Mouse (Mus musculus) left cerebral cortex, postnatal 14 days (tissue): ENCODE measurements around the gene Tnfrsf14. TPM values are rescaled to one million over a fixed set of nuclear protein-coding genes. Genes with fewer than 3 reads are reported as not detected.

Source experiments
- DNase-seq, 2 experiments: peaks; one replicate each; pipeline ENCODE4 v3.0.0; 2021 to 2022; ENCODE audit warnings: low spot score in 2 of 2, mixed read lengths in 1 of 2
- intact Hi-C: fragments of 180-260 bp; cut with DNase I; formaldehyde crosslinking; loops from one replicate; pipeline ENCODE4 v1.15.1; 2025
- total RNA-seq, 2 experiments: library from RNA; stranded (reverse); gene quantifications; 2 replicates each; pipeline ENCODE4 v1.2.3; 2021

The Tnfrsf14 gene
- total RNA-seq, 2 experiments from 2014 or later, result 1.3 to 1.6 TPM

DNA sequence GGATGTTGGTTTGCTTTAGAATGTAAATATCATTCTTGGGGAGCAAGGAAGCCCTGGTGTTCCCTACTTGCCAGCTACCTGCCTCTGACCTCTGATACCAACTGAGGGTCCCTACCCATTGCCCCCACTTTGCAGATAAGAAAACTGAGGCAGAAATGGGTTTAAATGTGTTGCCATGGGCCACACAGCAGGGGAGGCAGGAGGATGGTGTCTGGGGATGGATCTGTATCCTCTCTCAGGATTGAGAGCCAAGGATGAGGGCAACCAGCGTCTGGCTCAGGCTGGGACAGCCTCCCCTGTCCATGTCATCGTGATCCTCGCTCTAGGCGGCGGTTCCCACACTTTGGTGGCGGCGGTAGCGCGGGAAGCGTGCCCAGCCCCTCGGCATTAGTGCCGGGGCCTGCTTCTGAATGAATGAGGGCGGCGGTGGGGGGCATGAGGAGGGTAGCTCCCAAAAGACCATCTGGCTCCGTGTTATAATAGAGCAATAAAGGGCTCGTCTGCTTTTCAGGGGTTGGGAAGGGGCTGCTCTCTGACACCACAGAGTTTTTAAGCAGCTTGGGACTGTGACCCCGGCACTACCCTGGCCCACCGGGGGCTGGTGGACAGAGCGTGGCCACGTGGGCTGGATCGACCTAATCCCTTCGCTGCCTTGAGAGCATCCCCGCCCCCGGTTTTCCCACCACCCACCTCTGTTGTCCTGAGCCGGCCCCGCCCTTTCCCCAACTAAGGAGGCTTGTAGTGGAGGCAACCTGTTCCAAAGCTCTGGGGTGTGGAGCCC lies 24.3 kb upstream of the Tnfrsf14 start:
- intact Hi-C loops, result no loop called here
- no peak for DNase-seq

DNA sequence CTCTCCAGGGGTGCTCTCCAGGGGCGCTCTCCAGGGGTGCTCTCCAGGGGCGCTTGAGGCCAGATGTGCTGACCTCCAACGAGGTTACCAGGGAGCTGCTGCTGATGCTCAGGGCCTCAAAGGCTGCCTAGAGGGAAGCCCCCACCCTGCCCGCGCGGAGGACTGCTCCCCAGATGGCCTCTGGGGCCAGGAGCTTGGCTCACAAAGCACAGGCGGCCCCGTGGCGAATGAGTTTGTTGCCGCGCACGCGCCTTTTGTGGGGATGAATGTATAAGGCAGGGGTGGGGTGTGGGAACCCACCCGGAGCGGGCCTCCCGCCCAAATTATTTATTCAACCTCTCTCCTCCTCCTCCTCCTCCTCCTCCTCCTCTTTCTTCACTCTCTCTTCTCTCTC lies 21.2 kb upstream of the Tnfrsf14 start:
- intact Hi-C loops, result no loop called here
- DNase-seq, result no peak

DNA sequence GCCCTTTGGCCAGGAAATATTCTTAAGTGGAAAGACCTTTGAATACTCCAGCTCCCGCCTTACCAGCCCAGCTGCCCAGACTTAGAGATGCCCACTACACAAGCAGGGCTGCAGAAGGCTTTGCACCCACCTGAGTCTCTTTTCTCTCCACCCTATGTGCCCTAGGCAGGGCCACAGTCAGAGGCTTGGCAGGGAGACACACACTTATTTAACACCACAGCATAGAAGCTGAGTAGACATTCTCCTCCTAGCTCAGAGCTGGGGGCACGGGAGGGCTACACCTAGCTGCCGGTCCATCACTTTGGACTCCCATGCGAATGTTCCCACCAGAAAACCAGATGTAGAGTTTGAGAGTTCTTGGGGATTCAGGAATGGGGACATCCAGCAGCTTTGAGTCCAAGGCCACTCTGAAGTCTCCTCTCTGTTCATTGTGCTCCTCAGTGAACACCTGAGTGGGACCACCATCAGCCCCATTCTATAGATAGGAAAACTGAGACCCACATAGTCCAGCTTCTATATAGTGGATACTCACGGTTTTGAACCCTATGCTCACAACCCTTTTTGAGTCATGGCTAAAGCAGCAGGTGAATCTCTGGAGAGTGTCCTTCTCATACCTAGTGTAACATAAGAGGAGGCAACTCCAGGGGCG lies 20.7 kb upstream of the Tnfrsf14 start:
- DNase-seq, result no peak
- intact Hi-C loops, result no loop called here

DNA sequence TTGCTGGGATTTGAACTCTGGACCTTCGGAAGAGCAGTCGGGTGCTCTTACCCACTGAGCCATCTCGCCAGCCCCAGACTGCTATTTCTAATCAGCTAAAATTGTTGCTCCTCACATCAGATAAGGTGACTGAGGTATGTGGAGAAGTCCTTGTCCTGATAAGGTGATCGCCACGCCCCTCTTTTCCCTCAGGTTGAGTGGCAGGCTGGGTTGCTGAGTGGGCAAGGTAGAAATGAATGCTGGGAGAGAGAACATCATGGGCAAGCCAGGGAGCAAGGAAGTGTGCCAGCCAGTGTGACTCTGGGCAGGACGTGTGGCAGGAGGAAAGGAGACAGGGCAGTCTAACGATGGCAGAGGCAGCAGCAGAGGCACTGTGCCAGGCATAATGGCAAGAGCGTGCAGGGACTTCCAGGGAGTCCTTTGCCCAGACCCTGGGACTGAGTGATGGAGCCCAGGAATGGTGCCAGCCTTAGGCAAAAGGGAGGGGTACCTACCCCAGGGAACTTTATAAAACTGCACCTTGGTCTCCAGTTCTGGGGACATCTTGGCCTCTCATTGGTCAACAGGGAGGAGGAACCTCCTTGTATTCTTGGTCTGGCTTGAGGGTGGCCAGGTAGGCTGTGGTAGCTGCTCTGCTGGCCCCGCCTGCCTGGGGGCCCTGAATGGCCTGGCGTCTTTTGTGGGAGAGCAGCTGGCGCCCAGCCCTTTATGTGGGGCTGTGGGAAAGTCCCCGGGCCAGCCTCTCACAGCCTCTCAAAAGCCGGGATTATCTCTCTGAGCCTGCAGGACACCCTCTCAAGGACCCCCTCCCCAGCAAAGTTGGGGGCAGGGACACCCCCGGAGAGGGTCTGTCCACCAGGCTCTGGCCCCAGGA lies 19.9 kb upstream of the Tnfrsf14 start:
- intact Hi-C loops, result no loop called here
- DNase-seq, result peak in 1 of 2 experiments; percentile 71

DNA sequence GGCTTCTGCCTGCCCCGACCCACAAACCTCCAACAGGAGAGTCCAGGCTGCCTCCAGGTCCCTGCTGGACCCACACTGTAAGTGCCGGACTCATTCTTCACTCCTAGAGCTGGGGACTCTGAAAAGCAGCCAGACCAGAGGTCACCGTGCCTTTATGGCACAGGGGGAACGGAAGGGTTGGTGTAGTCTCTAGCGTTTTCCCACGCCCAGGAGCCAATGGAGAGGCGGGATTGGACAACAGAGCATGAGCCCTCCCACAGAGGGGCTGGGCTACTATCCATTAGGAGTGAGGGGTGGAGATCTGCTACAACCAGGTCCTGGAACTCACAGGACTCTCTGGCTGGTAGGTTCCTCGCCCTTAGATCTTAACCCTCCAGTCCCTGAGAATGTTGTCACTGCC lies 18.0 kb upstream of the Tnfrsf14 start:
- intact Hi-C loops, result no loop called here
- peak in 1 of 2 experiments; percentile 58 for DNase-seq

DNA sequence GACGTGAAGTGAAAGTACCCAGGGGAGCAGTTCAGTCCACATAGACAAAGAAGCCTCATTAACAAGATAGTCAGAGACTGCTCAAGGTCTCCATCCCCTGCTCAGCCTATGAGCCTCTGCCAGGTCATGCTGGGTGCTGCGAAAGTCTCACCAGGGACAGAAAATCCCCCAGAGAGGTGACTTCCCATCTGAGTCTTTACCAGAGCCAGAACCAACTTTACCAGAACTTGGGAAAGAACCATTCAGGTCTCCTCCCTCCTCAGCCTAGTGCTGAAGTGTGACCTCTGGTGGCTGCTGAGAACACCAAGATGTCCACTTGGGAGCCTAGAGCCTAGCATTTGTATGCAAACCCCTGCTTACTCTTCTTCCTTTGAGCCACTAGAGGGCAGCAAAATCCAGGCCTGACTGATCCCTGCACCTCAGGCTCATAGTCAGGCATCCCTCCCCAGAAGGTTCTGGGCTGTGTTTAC lies 15.8 kb upstream of the Tnfrsf14 start:
- peak; percentile 84 to 91 for DNase-seq

DNA sequence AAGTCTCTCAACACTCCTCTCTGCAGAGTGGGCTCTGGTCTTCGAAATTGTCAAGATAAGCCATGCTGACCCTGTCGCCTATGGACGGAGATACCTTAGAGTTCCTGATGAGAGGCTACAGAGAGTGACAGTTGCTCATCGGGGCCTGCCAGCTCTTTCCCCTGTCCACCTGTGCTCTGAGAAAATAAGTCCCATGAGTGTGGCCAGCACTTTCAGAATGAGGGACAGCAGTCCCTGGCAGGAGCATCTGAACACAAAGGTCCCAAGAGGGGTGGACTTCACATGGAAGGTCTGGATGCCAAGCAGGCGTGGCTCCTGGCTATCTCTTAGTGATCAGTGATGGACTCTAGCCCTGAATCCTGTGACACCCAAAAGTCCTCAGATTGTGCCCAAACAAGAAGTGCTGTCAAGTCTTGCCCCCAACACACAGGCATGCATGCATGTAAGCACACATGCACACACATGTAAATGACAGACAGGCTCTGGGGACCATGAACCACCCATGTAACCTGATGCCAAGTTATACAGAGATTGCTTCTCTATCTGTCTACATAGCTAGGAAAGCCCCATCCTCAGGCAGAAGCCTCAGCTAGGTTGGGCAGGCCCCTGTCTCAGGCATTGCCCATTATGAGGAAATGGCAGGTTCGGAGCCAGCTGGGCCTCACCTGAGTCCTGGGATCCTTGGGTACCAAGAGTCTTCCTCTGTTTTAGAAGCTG lies 15.1 kb upstream of the Tnfrsf14 start:
- intact Hi-C loops, result loop anchor here (1.0 to 5.0 kb wide), 3 partner anchors 36 to 123 kb away; no protein-coding TSS in a partner anchor
- no peak for DNase-seq

More for the DNA sequence above, 15.8 kb upstream of the Tnfrsf14 start:
- intact Hi-C loops, result loop anchor here (1.0 to 5.0 kb wide), 3 partner anchors 37 to 122 kb away; no protein-coding TSS in a partner anchor

DNA sequence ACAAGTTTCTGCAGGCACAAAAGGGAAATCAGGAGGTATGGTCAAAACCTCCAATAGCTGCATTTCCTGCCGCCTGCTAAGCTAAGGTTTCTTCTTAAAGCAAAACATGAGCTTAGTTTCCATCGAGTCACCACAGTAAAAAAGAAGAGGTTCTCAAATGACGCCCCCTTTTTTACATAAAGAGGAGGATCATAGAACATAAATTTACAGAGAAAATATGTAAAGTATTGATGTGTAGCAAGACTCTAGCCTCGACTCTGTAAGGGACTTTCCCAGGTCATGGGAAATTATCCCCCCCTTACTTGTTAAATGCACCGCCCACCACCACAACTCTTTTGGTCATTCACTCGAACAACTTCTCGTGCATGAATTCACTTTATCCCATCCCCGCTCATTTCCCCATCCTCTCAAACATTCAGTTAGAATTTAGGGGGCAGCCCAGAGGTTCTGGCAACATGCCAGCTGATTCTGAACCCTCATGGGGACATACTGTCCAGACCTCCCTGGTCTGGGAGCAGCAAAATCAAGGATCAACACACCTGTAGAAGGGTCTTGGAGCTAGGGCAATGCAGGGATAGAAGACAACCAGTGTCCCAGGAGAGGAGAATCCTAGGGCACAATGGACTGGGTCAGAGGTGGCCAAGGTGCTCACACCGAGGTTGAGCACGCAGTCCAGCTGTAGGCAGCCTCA lies 14.4 kb upstream of the Tnfrsf14 start:
- intact Hi-C loops, result loop anchor here (5.0 kb wide), 1 partner anchor 35 kb away; no protein-coding TSS in a partner anchor
- DNase-seq, result no peak

DNA sequence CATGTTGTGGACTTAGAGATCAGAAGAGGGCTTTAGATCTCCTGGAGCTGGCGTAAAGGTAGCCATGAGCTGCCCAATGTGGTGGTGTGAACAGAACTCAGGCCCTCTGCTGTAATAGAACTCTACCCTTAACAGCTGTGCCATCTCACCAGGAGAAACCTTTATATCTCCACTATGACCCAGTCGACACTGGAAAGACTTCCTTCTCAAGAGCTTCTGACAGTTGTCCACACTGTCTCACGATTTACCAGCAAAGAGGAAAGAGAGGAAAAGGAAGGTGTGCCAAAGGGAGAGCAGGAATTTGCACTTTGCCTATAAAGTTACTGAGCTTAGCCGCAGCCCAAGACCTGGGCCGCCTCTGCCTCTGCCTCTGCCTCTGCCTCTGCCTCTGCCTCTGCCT lies 13.5 kb upstream of the Tnfrsf14 start:
- intact Hi-C loops, result loop anchor here (5.0 kb wide), 1 partner anchor 35 kb away; no protein-coding TSS in a partner anchor
- no peak for DNase-seq

DNA sequence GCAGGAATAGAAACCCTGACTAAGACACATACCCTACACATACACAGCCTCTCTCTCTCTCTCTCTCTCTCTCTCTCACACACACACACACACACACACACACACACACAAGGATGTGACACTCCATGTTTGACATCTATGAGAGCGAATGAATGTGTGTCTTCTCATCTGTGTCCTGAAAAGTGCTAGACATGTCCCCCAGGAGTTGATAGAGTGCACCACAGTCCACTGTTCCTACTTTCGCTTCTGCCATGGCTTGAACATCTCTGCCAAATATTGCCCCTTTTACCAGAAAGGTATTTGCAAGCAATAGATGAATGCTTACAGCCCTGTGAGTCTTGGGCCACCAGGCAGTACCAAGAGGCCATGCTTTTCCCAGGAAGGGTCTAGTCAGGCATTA lies 11.8 kb upstream of the Tnfrsf14 start:
- intact Hi-C loops, result loop anchor here (5.0 kb wide), 1 partner anchor 33 kb away; no protein-coding TSS in a partner anchor
- no peak for DNase-seq

DNA sequence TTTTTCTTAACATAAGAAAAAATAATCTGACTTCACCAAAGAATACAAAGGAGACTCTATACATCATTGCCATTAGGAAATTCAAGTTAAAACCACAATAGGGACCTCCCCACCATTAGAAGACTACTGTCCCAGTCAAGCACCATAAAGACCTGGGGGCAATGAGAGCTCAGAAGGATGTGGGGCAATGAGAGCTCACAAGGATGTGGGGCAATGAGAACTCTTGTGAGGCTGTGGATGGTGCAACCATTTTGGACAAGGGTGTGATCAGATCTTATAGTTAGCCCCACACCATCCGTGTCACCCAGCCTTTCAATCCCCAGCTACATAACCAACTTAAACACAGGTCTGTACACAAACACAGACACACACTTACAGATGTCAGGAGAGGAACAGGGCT lies 9.4 kb upstream of the Tnfrsf14 start:
- intact Hi-C loops, result no loop called here
- DNase-seq, result no peak

DNA sequence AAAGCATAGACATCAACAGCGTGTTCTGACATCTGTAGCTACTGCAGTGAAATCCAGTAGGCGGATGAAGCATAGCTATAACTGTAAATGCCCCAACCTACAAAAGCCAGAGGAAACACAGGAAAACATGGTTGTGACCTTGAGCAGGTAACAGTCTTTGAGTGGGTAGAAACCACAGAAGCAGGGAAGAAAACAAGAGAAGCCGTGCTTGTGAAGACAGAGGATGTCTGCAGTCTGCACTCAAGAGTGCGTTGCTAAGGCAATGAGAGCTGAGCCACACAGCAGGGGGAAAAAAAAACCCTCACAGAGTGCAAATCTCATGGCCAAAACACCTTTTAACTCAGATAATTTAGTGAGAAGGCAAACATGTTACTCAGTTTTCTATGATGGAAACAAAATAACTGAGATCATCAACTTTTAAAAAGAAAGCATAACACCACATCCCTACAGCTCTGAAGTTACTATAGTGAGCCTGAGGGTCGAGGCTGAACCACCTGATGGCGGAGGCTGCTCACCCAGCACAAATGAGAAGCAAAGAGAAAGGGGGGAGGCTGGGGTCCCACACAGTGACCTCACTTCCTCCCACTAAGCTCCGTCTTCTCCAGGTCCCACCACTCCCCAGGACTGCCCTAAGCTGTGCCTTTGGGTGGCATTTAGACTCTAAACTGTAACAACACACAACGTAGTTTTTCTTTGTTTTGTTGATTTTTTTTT lies 8.3 kb upstream of the Tnfrsf14 start:
- no peak for DNase-seq
- intact Hi-C loops, result no loop called here

DNA sequence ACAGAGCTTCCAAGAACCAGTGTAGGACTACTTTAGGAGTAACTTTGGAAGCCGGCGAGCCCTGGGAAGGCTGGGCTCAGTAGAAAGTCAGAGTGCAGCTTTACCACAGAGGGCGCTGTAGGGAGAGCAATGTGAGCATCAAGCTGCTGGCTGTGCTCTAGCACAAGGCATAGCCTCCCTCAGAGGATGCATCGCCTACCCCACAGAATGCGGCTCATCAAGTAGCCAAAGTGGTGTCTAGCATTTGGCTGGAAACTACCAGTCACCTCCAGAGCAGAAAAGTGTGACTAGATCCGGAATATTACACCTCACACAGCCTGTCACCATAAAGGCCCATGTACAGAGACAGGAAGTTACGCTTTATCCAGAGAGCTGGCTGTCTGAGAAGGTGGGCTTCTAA lies 7.4 kb upstream of the Tnfrsf14 start:
- intact Hi-C loops, result no loop called here
- no peak for DNase-seq

DNA sequence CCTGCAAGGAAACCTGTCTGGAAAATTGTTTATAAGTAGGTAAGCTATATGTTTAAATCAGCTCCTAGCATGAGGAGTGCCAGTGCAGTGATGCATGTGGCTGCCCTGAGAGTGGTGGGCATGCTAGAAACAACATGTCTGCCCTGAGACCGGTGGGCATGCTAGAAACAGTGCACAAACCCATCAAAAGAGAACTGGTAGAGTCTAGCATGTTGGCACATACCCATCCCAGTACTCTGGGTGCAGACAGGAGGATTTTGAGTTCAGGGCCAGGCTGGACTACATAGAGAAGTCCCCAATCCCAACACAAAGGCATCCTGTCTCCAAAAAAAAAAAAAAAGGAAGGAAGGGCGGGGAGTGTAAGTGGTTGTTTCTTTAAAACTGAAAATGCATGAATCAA lies 6.4 kb upstream of the Tnfrsf14 start:
- no peak for DNase-seq
- intact Hi-C loops, result no loop called here

DNA sequence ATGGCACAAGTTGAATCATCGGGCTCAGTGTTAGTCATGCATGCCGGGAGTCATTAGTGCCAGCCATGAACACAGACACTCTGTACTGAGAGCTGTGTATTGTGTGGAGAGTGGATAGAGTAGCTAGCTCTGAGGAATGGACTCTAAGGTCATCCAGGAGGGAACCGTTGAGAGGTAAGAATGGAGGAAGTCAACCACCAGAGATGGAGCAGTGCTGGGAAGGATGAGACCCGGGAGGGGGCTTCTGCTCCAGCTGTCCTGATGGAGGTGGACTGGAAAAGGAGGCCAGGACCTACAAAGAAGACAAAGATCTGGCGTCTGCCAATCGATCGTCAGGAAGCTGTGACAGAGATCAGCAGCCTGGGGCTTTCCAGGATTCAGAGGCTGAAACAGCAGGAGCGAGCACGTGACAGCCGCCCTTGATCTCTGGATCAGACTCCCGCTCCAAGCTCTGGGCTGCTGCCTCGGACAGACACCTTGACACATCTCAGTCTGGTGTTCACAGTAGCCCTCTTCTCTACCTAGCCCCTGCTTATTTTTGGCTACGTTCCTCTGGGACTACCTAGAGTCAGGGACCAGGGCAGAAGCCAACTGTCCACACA lies 5.0 kb upstream of the Tnfrsf14 start:
- no peak for DNase-seq
- intact Hi-C loops, result no loop called here

DNA sequence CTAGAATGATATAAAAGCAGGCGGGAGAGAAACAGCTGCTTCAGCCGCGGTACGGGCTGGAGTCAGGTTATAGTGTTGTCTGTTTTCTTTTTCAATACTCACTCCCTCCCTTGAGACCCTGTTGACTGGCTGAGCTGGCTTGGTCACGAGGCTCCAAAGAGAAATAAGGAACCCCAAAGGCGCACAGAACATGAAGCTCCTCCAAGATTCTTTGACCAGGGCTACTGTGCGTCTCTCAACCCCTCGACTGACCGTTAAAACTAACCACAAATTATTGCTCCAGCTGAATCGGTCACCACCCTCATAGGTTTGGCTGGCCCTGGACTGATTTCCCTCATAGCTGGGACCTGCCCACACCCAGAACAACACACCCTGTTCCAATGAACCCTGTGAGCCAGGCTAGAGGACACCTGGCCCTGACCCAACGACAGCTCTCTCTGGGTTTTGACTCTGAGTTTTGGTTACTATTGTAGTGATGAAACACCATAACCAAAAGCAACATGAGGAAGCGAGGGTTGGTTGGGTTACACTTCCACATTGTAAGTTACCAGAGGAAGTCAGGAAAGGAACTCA lies 811 bp upstream of the Tnfrsf14 start:
- intact Hi-C loops, result no loop called here
- no peak for DNase-seq

DNA sequence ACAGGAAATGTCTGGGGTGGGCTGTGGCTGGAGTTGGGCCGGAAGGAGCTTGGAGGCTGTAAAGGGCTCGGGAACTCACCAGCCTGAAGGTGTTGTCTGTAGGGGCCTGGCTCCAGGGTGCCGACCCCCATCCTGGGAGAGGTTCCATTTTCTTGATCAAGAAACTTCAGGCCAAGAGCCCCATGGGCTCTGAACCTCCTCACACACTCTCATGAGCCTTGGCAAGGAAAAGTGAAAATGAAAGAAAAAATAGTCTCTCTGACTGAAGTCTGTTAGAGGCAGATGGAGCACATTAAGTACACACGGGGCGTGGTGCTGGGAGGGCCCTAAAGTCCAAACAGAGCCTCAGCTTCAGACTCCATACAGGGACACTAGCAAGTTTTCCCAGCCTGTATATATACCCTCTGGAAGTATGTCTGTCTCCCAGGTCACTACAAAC lies 445 bp downstream of the Tnfrsf14 start:
- intact Hi-C loops, result no loop called here
- no peak for DNase-seq
